Mouse (Mus musculus) kidney, adult 2 months (tissue): ENCODE data around the gene Gm13289. TPM values are rescaled to one million over a fixed set of nuclear protein-coding genes. Genes with fewer than 3 reads are reported as not detected.
"Not testable (repeated sequence)": the region's sequence is repeated elsewhere in the genome, so short reads cannot be mapped to it uniquely, and the experiment has no call there.

Source experiments
- DNase-seq: peaks from one replicate; pipeline ENCODE4 v3.0.0; 2021
- H3K27ac ChIP-seq: fragments of 200-500 bp; 2 replicates; pipeline ENCODE4 v1.5.1; 2012; ENCODE audit warnings: low read depth, low read length, control low read depth, inconsistent platforms; ENCODE audit not compliant: insufficient read depth
- H3K27me3 ChIP-seq: fragments of 200-500 bp; replicated peaks from 2 replicates; pipeline ENCODE4 v1.6.1; 2012; ENCODE audit warnings: mild to moderate bottlenecking, moderate library complexity, low read length, inconsistent platforms; ENCODE audit not compliant: control insufficient read depth, insufficient read depth
- H3K36me3 ChIP-seq: fragments of 200-500 bp; 2 replicates; pipeline ENCODE4 v1.6.1; 2012; ENCODE audit warnings: mild to moderate bottlenecking, moderate library complexity, low read length, inconsistent platforms; ENCODE audit not compliant: control insufficient read depth, insufficient read depth
- H3K4me1 ChIP-seq: fragments of 200-500 bp; 2 replicates; pipeline ENCODE4 v1.6.1; 2011; ENCODE audit warnings: low read length; ENCODE audit not compliant: control insufficient read depth, insufficient read depth
- H3K4me3 ChIP-seq: fragments of 200-500 bp; 2 replicates; pipeline ENCODE4 v1.5.1; 2011; ENCODE audit warnings: mild to moderate bottlenecking, low read depth, low read length, control low read depth; ENCODE audit not compliant: insufficient read depth
- CTCF ChIP-seq: fragments of 200-500 bp; conservative IDR thresholded peaks from 2 replicates; pipeline ENCODE4 v1.5.1; 2011; ENCODE audit warnings: low read depth, mild to moderate bottlenecking, control low read depth, low read length, moderate library complexity, mixed read lengths; ENCODE audit not compliant: insufficient read depth, insufficient read length
- POLR2A ChIP-seq: fragments of 200-500 bp; IDR thresholded peaks from one replicate; pipeline ENCODE4 v1.6.1; 2011; ENCODE audit warnings: low read depth, low read length, control low read depth
- WGBS: fragments of 180-500 bp; shearing (Covaris S2); methylation state at CpG from one replicate; pipeline ENCODE4 v1.1.7; 2018; 5-methylcytosine and 5-hydroxymethylcytosine counted together
- polyA plus RNA-seq: library from polyadenylated mRNA; depleted of rRNA; stranded (reverse); fragments of >200 nt; gene quantifications from 2 replicates; pipeline ENCODE4 v1.2.3, GENCODE M21; 2012

The Gm13289 gene
- polyA plus RNA-seq, 1 experiment: not detected

GRCm38 (mm10) chr4:88757628-88758031, 19.1 kb upstream of the Gm13289 start:
- Histone ChIP-seq H3K4me3 (peak overlapping the region; percentile 97), H3K27ac (peak overlapping the region; percentile 96)
- H3K36me3 ChIP-seq, H3K4me1 ChIP-seq, H3K27me3 ChIP-seq: not testable (repeated sequence)
- peak; percentile 59 for TF ChIP-seq CTCF
- under 1% methylated on average over 21 of the region's 21 CpGs for WGBS
- peak; percentile 93 for DNase-seq

- not testable (repeated sequence) for H3K4me3 ChIP-seq, H3K27ac ChIP-seq, H3K4me1 ChIP-seq, H3K27me3 ChIP-seq, DNase-seq, H3K36me3 ChIP-seq
- 92% methylated on average over 9 of the region's 9 CpGs for WGBS
Observed at GRCm38 (mm10) chr4:88758751-88759150, 18.0 kb upstream of the Gm13289 start.

- not testable (repeated sequence) for H3K4me1 ChIP-seq, H3K36me3 ChIP-seq, H3K27me3 ChIP-seq
- peak; percentile 49 for DNase-seq
- peak within 1 kb of the TSS; percentile 48; the same call in 1 of the 2 replicates for H3K4me3 ChIP-seq
- 15% methylated on average over 10 of the region's 14 CpGs for WGBS
- peak within 1 kb of the TSS; percentile 81; the same call in 1 of the 2 replicates for H3K27ac ChIP-seq
Observed at GRCm38 (mm10) chr4:88759610-88760268, 17.0 kb upstream of the Gm13289 start, which contains the start of gene Gm13283. Gene Gm13283 (plus strand): TSS chr4:88760119.

GRCm38 (mm10) chr4:88760431-88760830, 16.3 kb upstream of the Gm13289 start:
- under 1% methylated on average over 24 of the region's 28 CpGs for WGBS
- H3K4me3 ChIP-seq: peak overlapping the region; percentile 48; the same call in 1 of the 2 replicates
- peak; percentile 52 for TF ChIP-seq POLR2A
- TF ChIP-seq CTCF: peak; percentile 38; the same call in 1 of the 2 replicates
- peak; percentile 90 for DNase-seq
- H3K27me3 ChIP-seq, H3K36me3 ChIP-seq, H3K4me1 ChIP-seq: not testable (repeated sequence)
- H3K27ac ChIP-seq: peak overlapping the region; percentile 81; the same call in 1 of the 2 replicates

GRCm38 (mm10) chr4:88761776-88762175, 14.9 kb upstream of the Gm13289 start:
- peak; percentile 60 for DNase-seq
- not testable (repeated sequence) for H3K4me1 ChIP-seq, H3K27ac ChIP-seq, H3K36me3 ChIP-seq, H3K4me3 ChIP-seq, H3K27me3 ChIP-seq
- 62% methylated on average over 6 of the region's 8 CpGs for WGBS

- not testable (repeated sequence) for H3K4me1 ChIP-seq, H3K36me3 ChIP-seq, H3K4me3 ChIP-seq, H3K27ac ChIP-seq, H3K27me3 ChIP-seq
- DNase-seq: peak; percentile 19
- WGBS: 52% methylated on average over 9 of the region's 9 CpGs
Observed at GRCm38 (mm10) chr4:88762341-88762740, 14.4 kb upstream of the Gm13289 start.

- 0 out of 2 replicates have a peak, but pooled peaks have one; percentile 38 for TF ChIP-seq CTCF
- H3K27me3 ChIP-seq, H3K36me3 ChIP-seq, H3K4me1 ChIP-seq, H3K27ac ChIP-seq: not testable (repeated sequence)
- peak; percentile 88 for DNase-seq
- 2% methylated on average over 42 of the region's 42 CpGs for WGBS
- peak overlapping the region; percentile 28; the same call in 1 of the 2 replicates for H3K4me3 ChIP-seq
Observed at GRCm38 (mm10) chr4:88763384-88764018, 13.2 kb upstream of the Gm13289 start.

GRCm38 (mm10) chr4:88773534-88773933, 3.2 kb upstream of the Gm13289 start, which contains the start of gene Gm13290:
Gene Gm13290 (plus strand): TSS chr4:88773834.
- not testable (repeated sequence) for H3K27me3 ChIP-seq, DNase-seq, H3K4me1 ChIP-seq, H3K27ac ChIP-seq, H3K4me3 ChIP-seq, H3K36me3 ChIP-seq
- WGBS: no CpG with 5 or more reads among the region's 32 CpGs

- not testable (repeated sequence) for DNase-seq
Observed at GRCm38 (mm10) chr4:88779550-88779949, 2.8 kb downstream of the Gm13289 start, which contains the start of gene Gm13272. Gene Gm13272 (plus strand): TSS chr4:88779850.

GRCm38 (mm10) chr4:88780320-88780719, 3.6 kb downstream of the Gm13289 start:
- not testable (repeated sequence) for H3K36me3 ChIP-seq, DNase-seq
- 50% methylated on average over 17 of the region's 18 CpGs for WGBS

More at GRCm38 (mm10) chr4:88779550-88779949, 2.8 kb downstream of the Gm13289 start, which contains the start of gene Gm13272:
- WGBS: no CpG with 5 or more reads among the region's 29 CpGs
- not testable (repeated sequence) for H3K27me3 ChIP-seq, H3K4me1 ChIP-seq, H3K4me3 ChIP-seq, H3K36me3 ChIP-seq, H3K27ac ChIP-seq

More at GRCm38 (mm10) chr4:88780320-88780719, 3.6 kb downstream of the Gm13289 start:
- not testable (repeated sequence) for H3K27me3 ChIP-seq, H3K27ac ChIP-seq, H3K4me3 ChIP-seq, H3K4me1 ChIP-seq
